Mouse (Mus musculus): ENCODE results near the gene Rnf186.

The Rnf186 gene

DNA sequence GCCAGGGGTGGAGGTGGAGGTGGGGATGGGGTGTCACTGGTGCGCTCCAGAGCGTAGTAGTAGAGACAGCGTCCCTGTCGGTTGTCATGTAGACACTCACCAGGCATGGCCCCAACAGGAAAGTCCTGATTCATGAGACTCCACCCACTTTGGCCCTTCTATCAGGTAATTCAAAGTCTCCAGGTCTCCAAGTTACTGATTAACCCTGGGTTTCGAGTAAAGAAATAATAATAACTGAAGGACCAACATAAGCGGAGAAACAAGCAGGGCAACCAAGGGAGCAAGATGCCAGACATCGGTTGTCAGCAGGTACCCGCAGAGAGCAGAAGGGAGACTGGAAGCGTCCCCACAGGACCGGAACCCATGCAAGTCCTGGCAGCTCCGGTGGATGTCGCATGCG, at the start of gene Rnf186:
Gene Rnf186 (plus strand): TSS at position 247 of the 400 bp plus-strand sequence.
- no peak for DNase-seq (ENCODE audit: low spot score in 2 of 2)

GRCm38 (mm10) chr4:138917282-138917681, 49.6 kb upstream of the Rnf186 start:
- no peak for DNase-seq (ENCODE audit: low spot score in 2 of 2)

- no peak for DNase-seq (ENCODE audit: low spot score in 2 of 2)
Observed at GRCm38 (mm10) chr4:138921254-138922130, 45.4 kb upstream of the Rnf186 start.

GRCm38 (mm10) chr4:138922131-138922459, 44.8 kb upstream of the Rnf186 start:
- peak; percentile 87 to 97 for DNase-seq (ENCODE audit: low spot score in 2 of 2)

DNA sequence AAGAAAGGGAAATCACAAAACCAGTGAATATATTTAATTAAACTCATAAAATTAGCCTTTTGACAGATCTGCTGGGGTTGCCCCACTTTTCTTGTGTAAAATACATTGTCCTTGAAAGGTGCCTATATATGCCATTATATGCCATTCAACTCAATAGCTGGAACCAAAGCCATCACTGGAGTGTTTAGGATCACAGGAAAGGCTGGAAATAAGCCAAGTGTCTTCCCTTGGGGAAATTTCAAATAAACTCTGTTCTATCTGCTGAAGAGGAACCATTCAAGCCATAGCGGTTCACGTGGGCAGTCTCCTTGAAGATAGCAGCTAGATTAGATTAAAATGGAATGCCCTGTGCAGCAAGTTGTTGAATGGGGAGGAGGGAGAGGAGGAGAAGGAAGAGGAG, 41.4 kb upstream of the Rnf186 start:
- DNase-seq (ENCODE audit: low spot score in 2 of 2): no peak

- DNase-seq (ENCODE audit: low spot score in 2 of 2): no peak
Observed at GRCm38 (mm10) chr4:138933862-138934261, 33.0 kb upstream of the Rnf186 start.

DNA sequence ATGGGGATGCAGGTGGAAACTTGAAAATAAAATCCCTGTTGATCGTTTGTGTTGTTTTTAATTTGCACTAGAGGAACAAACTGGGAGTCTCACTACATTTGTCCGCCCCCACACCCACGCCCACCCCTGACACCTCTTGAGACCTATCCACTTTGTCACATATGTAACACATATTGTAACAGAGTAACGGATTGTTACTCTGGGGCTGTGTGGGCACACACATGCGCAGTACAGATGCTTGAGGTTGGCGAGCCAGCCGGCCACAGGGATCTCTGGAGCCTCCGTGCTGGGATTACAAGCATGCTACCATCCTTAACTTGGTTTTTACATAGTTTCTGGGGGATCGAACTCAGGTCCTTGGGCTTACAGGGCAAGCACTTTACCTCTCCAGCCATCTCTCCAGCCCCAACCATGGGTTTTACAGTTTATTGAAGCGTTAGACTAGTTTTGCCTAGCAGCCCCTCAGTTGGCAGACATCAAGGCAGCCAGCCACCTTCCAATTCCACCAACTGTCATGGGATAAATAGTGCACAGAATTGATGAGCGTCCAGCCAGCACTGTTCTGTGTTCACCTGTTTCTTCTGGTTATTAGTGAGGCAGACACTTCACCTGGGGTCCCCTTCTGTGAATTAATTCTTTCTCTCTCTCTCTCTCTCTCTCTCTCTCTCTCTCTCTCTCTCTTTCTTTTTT, 32.3 kb upstream of the Rnf186 start:
- no peak for DNase-seq (ENCODE audit: low spot score in 2 of 2)

- no peak for DNase-seq (ENCODE audit: low spot score in 2 of 2)
Observed at GRCm38 (mm10) chr4:138938495-138939269, 28.2 kb upstream of the Rnf186 start.

DNA sequence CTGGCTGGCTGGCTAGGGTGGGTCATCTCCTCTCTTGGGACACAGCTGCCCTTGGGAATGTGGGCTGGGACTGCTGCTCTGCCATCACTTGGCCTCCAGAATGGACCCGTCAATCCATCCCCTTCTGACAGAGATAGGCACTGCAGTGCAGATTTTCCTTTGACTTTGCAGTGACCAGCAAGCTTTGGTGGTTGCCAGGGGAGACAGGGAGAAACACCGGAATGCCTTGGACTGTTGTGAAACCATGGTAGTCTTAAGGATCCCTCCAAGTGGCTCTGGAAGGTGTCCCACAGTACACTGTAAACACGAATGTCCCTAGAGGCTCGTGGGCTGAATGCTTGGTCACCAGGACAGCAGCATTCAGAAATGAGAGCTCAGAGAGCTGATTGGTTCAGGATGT, 27.4 kb upstream of the Rnf186 start:
- DNase-seq (ENCODE audit: low spot score in 2 of 2): no peak

DNA sequence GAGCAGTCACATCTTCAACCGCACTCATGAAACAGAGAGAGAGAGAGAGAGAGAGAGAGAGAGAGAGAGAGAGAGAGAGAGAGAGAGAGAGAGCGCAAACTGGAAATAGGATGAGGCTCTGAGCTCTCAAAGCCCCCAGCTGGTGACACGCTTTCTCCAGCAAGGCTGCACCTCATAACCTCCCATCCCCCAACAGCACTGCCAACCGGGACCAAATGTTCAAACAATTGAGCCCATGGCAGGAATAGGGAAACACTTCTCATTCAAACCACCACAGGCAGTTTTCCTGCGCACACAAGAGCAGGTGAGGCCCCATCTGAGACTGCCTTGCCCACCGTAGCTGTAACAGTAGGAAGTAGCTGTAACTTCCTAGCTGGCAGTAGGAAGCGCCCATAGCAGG, 25.5 kb upstream of the Rnf186 start:
- DNase-seq (ENCODE audit: low spot score in 2 of 2): no peak

DNA sequence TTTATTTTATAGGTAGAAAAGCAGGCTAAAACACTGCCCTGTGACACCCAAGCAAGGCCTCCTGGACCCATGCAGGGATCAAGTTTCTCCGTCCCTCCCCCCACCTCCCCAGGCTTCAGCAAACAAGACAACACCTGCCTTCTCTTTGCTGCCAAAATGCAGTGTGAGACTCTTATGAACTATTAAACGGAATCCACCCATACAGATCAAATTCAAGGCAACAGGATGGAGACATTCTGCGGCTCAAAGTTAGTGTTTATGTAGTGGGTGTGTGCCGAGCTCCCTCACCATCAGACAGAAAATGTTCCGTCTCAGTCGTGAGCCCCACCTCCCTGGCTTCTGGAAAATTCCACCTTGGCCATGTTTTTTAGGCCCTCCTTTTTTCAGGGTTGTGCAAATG, 24.9 kb upstream of the Rnf186 start:
- DNase-seq (ENCODE audit: low spot score in 2 of 2): no peak

GRCm38 (mm10) chr4:138943730-138944129, 23.2 kb upstream of the Rnf186 start:
- DNase-seq (ENCODE audit: low spot score in 2 of 2): peak; percentile 83 to 92

GRCm38 (mm10) chr4:138948257-138948656, 18.7 kb upstream of the Rnf186 start:
- DNase-seq (ENCODE audit: low spot score in 2 of 2): no peak

DNA sequence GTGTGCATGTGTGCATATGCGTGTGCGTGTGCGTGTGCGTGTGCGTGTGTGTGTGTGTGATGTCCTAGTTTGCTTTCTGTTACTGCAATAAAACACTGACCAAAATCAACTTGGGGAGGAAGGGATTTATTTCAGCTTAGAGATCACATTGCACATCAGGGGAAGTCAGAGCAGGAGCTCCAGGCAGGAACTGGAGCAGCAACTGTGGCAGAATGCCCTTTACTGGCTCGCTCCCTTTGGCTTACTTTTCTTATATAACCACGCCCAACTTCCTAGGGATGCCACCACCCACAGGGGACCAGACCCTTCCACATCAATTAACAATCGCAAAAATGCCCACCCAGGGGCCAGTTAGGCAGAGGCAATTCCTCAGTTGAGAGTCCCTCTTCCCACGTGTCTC, 8.3 kb upstream of the Rnf186 start:
- DNase-seq (ENCODE audit: low spot score in 2 of 2): no peak

DNA sequence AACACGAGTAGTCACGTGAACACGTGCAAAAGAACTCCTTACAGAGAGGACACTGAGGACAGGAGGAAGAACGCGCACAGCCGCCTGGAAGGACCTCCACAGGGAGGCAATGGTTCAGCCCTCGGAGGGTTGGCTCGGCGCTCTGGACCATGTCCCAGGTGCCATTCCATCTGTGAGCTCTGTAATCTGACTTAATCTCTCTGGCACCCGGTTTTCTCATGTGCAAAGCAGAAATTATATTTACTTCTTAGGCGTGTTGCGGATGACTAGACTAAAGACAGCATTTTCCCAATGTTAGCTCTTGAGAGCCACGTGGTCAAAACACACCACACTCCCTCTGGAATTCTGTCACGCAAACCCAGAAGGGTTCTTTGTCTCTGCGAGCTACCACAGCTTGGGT, 7.8 kb upstream of the Rnf186 start:
- DNase-seq (ENCODE audit: low spot score in 2 of 2): no peak

DNA sequence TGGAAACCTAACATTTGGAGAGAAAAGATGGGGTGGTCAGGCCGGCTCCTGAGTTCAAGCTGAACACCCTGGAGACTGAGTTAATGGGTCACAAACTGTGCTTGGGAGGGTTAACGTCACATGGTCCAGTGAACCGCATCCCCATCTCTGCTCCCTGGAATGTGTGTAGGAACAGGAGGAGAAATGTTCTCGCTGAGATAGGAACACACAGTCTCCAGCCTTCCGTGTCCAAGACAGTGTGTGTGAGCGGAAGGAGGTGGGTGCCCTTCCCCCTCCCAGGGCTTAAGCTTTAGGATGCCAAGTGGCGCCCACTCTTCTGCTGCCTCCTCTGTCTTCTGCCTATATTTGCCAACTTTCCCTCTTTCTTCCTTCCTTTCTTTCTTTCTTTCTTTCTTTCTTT, 7.0 kb upstream of the Rnf186 start:
- DNase-seq (ENCODE audit: low spot score in 2 of 2): no peak

DNA sequence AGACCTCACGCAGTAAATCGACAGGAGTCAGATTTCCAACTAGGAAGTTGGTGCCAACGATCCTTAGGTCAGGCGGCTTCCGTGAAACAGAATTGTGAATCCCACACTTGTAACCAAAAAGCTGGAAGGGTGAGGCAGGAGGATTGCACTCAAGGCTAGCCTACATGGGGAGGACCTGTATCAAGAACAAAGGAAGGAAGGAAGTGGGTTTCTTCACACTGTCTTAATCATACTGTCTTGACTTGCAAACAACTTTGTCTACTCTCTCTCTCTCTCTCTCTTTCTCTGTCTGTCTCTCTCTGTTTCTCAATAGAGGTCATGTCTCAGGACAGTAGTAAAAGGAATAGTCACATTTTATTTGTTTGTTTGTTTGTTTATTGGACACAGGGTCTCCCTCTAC, 4.2 kb upstream of the Rnf186 start:
- no peak for DNase-seq (ENCODE audit: low spot score in 2 of 2)

DNA sequence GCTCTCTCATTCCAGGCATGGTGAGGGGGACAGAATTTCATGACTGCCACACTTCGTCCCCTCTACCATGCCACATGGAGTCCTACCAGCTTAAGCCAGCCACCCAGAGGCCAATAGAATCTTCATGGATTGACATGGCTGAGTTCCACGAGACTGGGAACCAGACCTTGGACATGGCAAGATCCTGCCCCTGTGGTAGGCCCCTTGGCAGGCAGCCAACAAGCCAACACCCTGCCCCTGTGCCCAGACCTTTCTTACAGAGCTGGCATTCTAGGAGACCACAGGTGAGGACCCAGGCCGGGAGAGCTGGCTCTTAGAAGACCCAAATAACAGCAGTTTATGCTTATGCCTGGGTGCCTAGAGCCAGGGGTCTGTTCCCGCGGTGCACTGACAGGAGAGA, 1.0 kb upstream of the Rnf186 start:
- DNase-seq (ENCODE audit: low spot score in 2 of 2): no peak

DNA sequence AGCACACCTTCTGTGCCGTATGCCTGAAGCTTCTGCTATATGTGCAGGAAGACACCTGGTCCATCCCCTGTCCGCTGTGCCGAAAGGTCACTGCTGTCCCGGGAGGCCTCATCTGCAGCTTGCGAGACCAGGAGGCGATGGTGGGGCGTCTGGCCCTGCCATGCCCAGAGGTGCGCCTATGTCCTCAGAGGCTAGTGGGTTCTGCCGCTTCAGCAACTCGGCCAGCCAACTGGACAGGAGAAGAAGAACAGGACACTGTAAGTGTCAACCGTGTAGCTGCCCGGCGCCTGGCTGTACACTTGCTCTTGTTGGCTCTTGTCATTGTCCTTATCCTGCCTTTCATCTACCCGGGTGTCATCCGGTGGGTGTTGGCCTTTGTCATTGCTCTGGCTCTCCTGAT, 573 bp downstream of the Rnf186 start:
- DNase-seq (ENCODE audit: low spot score in 2 of 2): no peak

GRCm38 (mm10) chr4:138968772-138969556, 2.1 kb downstream of the Rnf186 start:
- DNase-seq (ENCODE audit: low spot score in 2 of 2): no peak

DNA sequence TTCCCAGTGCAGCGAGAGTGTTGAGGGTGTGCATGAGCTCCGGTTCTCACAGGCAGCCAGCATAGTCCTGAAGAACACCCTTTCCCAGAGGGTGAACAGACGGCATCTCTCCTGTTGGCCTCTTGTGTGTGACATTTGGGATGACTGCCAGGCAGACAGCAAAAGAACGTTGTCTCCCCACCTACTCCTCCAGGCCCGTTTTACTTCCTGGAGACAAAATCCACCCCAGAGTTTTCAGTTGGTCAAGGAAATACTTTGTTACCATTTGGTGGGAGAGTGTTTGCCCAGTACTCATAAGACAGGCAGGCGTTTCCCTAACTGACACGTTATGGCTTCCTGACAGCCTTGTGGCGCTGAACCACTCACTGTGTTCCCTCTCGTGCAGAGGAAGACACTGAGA, 2.8 kb downstream of the Rnf186 start:
- no peak for DNase-seq (ENCODE audit: low spot score in 2 of 2)

GRCm38 (mm10) chr4:138971371-138971770, 4.5 kb downstream of the Rnf186 start:
- DNase-seq (ENCODE audit: low spot score in 2 of 2): no peak

Measured in spleen, postnatal 4 days (tissue).